Mouse (Mus musculus) gastrocnemius, postnatal 10 days (tissue): ENCODE data around the gene Rnf216. TPM values are rescaled to one million over a fixed set of nuclear protein-coding genes. Genes with fewer than 3 reads are reported as not detected.

Experiments used
- DNase-seq: peaks from one replicate; pipeline ENCODE4 v3.0.0; 2021; ENCODE audit warnings: mixed read lengths
- total RNA-seq, 2 experiments: library from RNA; stranded (reverse); gene quantifications; 2 replicates each; pipeline ENCODE4 v1.2.3; 2021

Gene Rnf216
- total RNA-seq, 2 experiments from 2014 or later = 22.1 to 25.9 TPM

GRCm38 (mm10) chr5:143053132-143053972, 59.4 kb downstream of the Rnf216 start:
- no peak for DNase-seq

DNA sequence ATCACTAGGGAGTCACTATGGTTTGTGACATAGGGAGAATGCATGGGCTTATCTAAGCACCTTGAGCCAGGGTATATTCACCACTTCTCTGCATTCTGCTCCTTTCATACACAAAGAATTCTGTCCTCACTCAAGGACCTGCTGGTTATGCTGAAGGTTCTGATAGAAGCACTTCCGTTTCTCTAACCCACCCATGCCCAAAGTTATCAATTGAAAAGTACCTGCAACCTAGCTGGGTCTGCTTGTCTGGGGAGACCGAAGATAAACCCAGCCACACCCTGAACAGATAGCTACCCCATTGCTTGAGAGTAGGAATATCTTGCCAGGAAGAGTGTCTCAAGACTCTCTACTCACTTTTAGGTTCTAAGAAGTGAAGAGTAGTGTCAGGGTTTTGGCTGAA, 60.1 kb downstream of the Rnf216 start:
- DNase-seq = no peak

DNA sequence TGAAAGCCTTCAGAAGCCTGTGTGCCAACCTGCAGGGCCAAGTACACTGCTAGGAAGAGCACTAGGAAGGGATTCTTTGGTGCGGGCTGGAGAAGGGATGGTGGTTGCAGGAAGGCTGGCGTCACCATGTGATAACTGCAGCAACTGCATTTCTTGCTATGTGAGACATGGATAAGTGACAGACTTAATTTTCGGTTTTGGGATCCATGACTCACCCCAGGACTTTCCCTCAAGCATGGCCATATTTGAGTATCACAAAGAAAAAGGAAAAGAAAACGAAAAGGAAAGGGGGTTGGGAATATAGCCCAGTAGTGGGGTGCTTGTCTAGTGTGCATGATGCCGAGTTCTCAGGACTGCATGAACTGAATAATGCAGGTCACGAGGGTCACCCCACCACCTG, 60.9 kb downstream of the Rnf216 start:
- no peak for DNase-seq

DNA sequence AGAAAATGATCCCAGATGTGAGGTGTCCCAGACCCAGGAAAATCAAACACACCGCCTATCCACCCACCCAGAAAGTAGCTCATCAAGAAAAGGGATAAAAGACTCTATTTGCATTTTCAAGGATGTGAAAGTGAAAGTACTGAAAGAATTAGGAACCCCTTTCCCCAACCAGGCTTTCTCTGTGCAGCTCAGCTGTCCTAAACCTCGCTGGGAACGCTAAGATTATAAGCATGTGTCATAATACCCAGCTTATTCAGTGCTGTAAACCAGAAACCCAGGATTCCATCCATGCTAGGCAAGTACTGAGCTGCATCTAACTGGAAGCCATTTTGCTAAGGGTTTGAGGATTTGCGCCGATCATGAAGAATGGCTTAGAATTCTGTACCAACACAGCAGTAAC, 62.5 kb downstream of the Rnf216 start:
- DNase-seq = no peak

DNA sequence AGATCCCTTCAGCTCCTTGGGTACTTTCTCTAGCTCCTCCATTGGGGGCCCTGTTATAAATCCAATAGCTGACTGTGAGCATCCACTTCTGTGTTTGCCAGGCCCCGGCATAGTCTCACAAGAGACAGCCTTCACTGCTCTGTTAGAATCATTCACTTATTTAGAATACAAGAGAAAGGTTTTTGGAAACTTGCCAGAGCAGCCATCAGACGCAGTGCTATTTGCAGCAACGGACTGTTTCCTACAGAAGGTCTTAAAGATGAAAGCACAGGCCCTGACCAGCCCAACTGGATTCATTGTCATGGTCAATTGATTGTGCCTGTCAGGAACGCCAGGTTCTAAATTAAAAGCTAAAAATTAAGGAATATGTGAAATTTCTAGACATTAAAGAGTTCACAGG, 63.0 kb downstream of the Rnf216 start:
- no peak for DNase-seq

GRCm38 (mm10) chr5:143049013-143049385, 63.8 kb downstream of the Rnf216 start:
- no peak for DNase-seq

DNA sequence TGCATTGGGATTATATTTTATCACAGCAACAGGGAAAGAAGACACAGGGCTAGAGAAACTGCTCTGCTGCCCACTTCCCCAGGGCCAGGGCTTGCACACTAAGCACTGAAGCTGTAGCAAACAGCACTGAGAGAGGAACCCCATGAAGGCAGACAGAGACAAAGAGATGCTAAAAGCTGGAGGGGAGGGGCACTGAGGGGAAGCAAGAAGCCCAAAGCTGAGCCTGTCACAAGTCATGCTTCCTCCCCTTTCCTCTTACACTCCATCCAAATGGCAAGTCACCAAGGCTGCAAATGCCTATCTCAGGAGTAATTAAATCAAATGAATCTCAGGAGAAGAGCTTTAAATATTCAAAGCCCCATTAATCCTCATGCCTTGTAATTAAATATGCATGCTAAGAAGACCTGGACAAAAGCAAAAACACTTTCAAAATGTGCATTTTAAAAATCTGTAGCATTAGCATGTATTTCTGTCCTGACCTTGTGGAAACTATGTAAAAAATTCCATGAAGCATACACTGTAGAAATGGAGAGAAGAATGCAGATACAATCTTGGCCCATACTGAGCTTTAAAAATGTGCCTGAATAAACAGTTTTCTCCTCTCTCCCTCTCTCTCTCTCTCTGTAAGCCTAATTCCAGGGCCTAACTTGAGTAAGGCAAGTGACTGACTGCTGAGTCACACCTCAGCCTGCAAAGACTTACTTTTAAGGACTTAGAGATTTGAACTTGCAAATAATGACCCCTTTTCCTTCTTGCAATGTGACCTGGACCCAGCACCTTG, 64.4 kb downstream of the Rnf216 start:
- no peak for DNase-seq

- no peak for DNase-seq
Measured at GRCm38 (mm10) chr5:143047586-143047985, 65.2 kb downstream of the Rnf216 start.

- DNase-seq = no peak
Measured at GRCm38 (mm10) chr5:143043902-143044301, 68.9 kb downstream of the Rnf216 start.

- DNase-seq = no peak
Measured at GRCm38 (mm10) chr5:143043285-143043684, 69.5 kb downstream of the Rnf216 start.

- no peak for DNase-seq
Measured at GRCm38 (mm10) chr5:143038794-143039193, 74.0 kb downstream of the Rnf216 start.

DNA sequence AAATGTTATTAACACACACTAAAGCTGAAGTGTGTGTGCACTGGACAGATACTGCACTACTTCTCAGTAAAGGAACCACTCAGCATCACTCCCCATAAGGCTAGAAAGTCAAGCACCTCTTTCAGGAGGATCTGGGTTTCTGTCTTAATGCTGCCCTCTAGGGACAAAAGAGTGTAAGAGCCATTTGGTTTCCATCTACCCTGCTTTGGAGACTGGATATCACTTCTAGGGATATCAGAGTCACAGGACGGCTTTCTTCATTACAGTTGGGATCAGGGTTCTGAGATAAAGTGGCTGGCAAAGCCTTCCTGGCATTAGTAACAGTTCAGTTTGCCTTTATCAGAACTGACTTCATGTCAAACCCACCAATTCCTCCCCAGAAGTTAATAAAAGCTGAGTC, 75.6 kb downstream of the Rnf216 start:
- no peak for DNase-seq

DNA sequence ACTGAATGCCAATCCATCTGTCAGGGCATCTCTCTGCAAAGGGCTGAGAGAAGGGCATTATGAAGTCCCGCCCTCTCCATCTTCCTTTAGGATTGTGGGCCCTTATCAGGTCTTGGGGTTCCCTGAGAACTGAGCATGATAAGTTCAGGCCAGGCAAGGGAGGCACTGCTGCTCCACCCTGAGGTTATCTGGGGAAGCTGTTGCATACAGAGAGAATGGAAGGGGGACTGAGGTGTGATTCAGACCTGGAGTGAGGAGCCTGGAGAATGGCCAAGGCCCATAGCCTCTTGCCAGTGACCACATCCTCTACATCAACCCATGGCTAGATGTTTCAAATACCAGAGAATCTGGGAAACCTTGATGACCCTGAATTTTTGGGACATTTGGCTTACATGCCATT, 76.7 kb downstream of the Rnf216 start:
- DNase-seq = no peak

DNA sequence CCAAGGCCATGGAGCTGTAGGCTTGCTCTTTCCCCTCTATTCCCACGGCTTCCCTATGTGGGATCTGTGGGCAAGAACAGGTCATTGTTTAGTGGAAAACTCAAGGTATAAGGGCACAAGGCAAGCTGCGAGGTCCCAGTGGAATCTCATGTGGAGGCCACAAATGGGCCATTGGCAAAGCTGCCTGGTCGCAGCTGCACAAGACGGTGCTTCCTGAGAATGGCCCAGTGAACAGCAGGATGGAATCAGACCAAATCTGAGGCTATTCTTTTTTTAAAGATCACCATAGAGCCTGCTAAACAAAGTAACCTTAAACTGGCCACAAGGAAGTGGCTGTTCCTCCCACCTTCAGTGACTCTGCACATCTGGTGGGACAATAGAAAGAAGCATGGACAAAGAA, 77.5 kb downstream of the Rnf216 start:
- DNase-seq = no peak

DNA sequence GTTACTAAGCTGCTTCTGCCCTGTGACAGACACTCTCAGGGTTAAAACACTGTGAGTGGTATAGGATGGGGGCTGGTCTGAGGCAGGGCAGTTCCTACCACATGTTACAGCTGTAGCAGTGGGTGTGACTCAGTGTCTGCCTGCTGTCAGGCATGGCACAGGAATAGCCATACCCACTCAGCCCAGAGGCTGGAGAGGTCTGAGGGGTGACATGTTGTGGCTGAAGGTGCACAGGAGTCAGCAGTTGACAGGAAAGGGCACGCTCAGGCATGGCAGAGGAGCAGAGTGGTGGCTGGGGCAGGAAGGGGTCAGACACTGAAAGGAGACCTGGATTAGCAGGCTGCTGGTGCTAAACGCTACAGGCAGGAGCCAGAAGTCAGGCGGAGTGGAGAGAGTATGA, 78.7 kb downstream of the Rnf216 start:
- no peak for DNase-seq

DNA sequence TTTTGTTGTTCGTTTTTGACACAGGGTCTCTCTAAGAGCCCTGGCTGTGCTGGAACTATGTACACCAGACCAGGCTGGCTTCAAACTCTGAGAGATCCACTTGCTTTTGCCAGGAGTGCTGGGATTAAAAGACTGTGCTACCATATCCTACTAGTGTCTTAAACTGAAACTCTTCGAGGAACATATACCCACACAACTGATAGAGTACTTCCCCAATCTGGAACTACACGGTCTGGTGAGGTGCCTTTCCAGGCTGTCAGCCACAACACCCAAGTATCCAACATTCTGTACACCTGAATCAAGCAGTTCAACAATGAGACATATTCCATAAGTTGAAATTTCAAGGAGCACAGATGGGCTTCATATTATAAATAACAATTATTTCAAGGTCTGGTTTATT, 79.5 kb downstream of the Rnf216 start:
- no peak for DNase-seq

DNA sequence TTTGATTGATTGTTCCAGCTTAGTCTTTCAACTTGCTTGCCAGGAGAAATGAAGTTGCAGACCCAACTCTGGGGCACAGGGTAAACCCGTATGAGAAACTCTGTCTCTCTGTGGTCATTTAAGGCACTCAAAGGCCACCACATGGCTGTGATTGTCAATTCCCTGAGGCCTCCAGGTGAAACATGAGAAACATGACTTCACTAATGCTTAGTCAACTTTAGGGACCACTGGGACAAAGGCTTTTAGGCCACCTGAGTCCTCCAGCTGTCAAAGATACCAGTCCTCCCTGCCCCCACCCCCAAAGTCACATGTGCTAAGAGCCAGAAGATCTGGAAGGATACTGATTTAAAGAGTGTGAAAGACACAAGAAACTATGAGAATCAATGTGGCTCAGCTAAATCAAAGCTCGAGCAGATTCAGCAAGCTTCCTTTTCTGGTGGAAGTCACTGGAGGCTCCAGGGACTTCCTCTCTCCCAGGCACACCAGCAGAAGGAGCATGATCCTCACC, 80.1 kb downstream of the Rnf216 start:
- DNase-seq = no peak

- DNase-seq = no peak
Measured at GRCm38 (mm10) chr5:143031681-143032080, 81.1 kb downstream of the Rnf216 start.

DNA sequence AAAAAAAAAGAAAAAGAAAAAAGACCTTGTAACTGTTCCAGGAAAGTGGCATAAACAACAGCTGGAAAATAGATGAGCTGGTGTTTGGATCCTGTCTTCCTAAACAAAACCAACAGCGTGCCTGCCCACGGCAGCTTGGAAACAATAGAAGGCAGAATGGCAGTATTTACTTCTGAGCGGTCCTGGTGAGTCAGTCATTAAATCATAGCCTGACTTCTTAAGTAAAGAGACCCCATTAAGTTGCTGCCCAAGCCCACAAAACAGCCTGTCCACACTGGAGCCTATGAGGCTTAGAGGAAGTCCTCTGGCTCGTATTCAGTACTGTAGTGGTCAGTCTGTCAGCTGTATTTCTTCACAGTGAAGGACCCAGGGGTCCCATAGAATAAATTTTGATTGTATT, 81.6 kb downstream of the Rnf216 start:
- no peak for DNase-seq

GRCm38 (mm10) chr5:143023887-143024286, 88.9 kb downstream of the Rnf216 start:
- no peak for DNase-seq

DNA sequence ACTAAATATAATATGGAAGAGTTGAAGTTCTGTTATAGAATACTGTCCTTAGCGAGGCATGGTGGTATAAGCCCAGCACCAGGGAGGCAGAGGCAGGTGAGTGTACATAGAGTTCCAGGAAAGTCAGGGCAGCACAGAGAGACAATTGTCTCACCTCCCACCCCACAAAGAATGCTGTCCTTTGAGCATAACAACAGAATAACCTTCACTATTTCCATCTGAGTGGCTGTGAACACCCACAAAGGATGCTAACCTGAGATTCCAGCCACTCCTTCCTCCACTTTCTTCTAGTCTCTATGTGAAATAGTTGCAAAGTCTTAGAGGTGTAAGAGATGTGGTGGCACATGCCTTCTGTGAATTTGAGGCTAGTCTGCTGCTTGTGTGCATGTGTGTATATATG, 89.8 kb downstream of the Rnf216 start:
- DNase-seq = no peak

DNA sequence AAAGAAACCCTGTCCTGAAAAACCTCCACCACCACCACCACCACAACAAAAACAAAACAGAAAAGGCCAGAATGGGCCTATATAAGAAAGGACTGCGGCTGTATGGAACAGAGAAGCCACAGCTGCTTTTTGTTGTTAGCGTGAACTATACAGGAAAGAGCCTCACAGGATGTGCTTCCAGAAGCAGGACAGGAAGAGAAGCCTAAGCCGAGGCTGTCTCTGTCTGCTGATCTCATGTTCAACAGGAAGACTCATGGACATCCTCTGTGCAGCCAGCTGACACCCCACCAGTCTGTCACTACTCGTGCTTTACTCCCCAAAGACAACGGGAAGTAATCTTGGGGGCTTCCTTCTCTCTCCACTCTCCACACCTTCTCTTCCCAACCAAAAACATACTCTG, 95.4 kb downstream of the Rnf216 start:
- no peak for DNase-seq

DNA sequence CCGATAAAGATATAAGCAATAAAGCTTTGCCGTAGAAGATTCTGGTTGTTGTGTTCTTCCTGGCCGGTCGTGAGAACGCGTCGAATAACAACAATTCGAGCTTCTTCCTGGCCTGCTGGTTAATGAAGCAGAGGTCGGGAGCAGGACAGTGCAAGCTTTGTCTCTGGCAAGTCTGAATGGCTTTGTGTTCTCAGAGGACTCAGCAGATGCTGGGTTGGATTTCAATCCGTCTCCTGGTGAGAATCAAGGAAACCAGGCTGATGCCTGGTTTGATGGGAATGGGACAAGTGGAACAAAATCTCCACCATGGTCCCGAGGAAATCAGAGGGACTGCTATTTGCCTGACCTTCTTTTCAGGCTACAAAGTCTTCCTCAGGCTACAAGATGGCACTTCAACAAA, 103.4 kb downstream of the Rnf216 start:
- no peak for DNase-seq
